Comparison of ENCODE assay signal across 24 mouse cellular contexts in genomic region chr9:22563612-22564347, GRCm38 (mm10).
"Had no signal": no experiment of that assay in that cellular context is flagged by ENCODE, and none has a peak within 500 bp of the region (broad histone marks: within the 10 kb centered on the region; RNA-seq: fewer than 3 reads in every experiment).

No protein-coding gene starts in this region.

- H3K9me3 ChIP-seq: limb, embryonic 10.5 days; limb, embryonic 13.5 days; liver, embryonic 12.5 days; liver, embryonic 15.5 days; lung, embryonic 15.5 days; megakaryocyte, embryonic 14.5 days; midbrain, embryonic 15.5 days; neural tube, embryonic 12.5 days; neural tube, embryonic 15.5 days had no signal

- DNase-seq: kidney, adult 9 months; layer of hippocampus, adult 9-11 months; liver; lung, adult 18-20 months; lung, postnatal 10 days; lung, postnatal 36 days; right cerebral cortex, adult 18-20 months; right cerebral cortex, postnatal 25 days; spleen, adult 18-20 months; thymus, adult 18-20 months; thymus, postnatal 36 days had no signal

- H3K4me1 ChIP-seq: limb, embryonic 10.5 days; limb, embryonic 13.5 days; liver, embryonic 12.5 days; liver, embryonic 15.5 days; lung, embryonic 15.5 days; megakaryocyte, embryonic 14.5 days; midbrain, embryonic 12.5 days; midbrain, embryonic 15.5 days; neural tube, embryonic 12.5 days; neural tube, embryonic 15.5 days had no signal

- H3K4me3 ChIP-seq: layer of hippocampus, adult 2 months; limb, embryonic 10.5 days; limb, embryonic 13.5 days; liver, embryonic 12.5 days; liver, embryonic 15.5 days; lung, embryonic 15.5 days; megakaryocyte, embryonic 14.5 days; midbrain, embryonic 12.5 days; midbrain, embryonic 15.5 days; neural tube, embryonic 12.5 days; neural tube, embryonic 15.5 days had no signal

- ATAC-seq: hindbrain, embryonic 16.5 days; intestine, postnatal 0 days; liver, embryonic 12.5 days; midbrain, embryonic 15.5 days had no signal

- H3K27me3 ChIP-seq: limb, embryonic 13.5 days; liver, embryonic 12.5 days; liver, embryonic 15.5 days; lung, embryonic 15.5 days; midbrain, embryonic 12.5 days; midbrain, embryonic 15.5 days; neural tube, embryonic 12.5 days; neural tube, embryonic 15.5 days had no signal

- H3K27ac ChIP-seq: layer of hippocampus, adult 2 months; limb, embryonic 10.5 days; limb, embryonic 13.5 days; liver, embryonic 12.5 days; liver, embryonic 15.5 days; lung, embryonic 15.5 days; midbrain, embryonic 12.5 days; midbrain, embryonic 15.5 days; neural tube, embryonic 12.5 days; neural tube, embryonic 15.5 days had no signal

- H3K4me2 ChIP-seq: limb, embryonic 13.5 days; liver, embryonic 12.5 days; liver, embryonic 15.5 days; lung, embryonic 15.5 days; midbrain, embryonic 12.5 days; midbrain, embryonic 15.5 days; neural tube, embryonic 12.5 days; neural tube, embryonic 15.5 days had no signal

- H3K9ac ChIP-seq: limb, embryonic 13.5 days; liver, embryonic 12.5 days; liver, embryonic 15.5 days; lung, embryonic 15.5 days; midbrain, embryonic 12.5 days; midbrain, embryonic 15.5 days; neural tube, embryonic 12.5 days; neural tube, embryonic 15.5 days had no signal

- H3K36me3 ChIP-seq: limb, embryonic 10.5 days; liver, embryonic 12.5 days; liver, embryonic 15.5 days; lung, embryonic 15.5 days; midbrain, embryonic 12.5 days; midbrain, embryonic 15.5 days; neural tube, embryonic 12.5 days; neural tube, embryonic 15.5 days had no signal
